Mouse (Mus musculus): Measurements from ENCODE around the gene Dph6.

GRCm38 (mm10) chr2:114540416-114540815 is 114.3 kb downstream of the Dph6 start:
- TF ChIP-seq POLR2A (IDR thresholded peaks at IDR 0.05; ENCODE audit: borderline replicate concordance, low read depth, low read length) (no peak), CTCF (IDR thresholded peaks at IDR 0.05; ENCODE audit: low read depth, low read length) (no peak)

Measured in bone marrow macrophage, adult 2 months (primary cell).